Mouse (Mus musculus) right cerebral cortex, postnatal 4 days (tissue): ENCODE measurements around the gene Mfrp.
A peak's percentile ranks its signal among the peaks of the same experiment; 100 is the strongest.

Experiments used
- DNase-seq: peaks from one replicate; pipeline ENCODE4 v3.0.0-alpha.2; 2022

Gene Mfrp

DNA sequence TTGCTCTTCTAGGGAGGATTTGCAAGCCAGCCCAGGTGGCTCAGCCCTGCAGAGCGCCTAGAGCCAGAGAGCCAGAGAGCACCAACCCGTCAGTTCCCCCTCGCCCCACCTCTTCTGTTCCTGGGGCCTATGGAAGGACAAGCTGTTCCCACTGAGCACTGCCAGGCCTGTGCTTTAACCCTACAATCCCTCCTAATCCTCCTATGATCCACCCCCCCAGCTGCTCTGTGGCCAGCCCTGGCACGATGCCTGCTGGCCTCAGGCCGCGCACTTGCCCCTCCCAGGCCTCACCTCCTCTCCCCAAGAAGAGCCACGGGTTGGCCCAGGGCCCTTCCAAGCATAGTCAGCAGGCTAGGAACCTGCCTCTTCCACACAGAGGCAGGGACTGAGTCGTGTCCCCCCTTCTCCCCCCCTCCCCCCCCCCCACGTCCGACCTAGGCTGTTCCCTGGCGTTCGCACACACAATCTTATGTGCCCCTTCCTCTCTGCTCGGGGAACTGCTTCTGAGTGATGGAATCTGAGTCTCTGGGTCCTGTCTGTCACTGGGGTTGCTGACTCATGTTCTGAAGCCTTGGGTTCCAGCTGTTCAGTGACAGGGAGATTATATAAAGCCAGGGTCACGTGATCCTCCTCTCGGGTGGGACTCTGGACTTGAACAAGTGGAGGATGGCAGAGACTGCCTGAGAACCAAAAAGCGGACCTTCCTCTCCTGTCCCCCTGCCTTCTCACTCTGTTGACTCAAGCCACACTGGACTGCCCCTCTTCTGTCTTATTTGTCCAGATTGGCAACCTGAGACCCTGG is 22.4 kb upstream of the Mfrp start:
- DNase-seq, result peak; percentile 58

- no peak for DNase-seq
Measured at GRCm38 (mm10) chr9:44079997-44080780, 21.3 kb upstream of the Mfrp start.

GRCm38 (mm10) chr9:44080953-44081352 is 20.6 kb upstream of the Mfrp start:
- no peak for DNase-seq

GRCm38 (mm10) chr9:44081581-44081980 is 19.9 kb upstream of the Mfrp start:
- DNase-seq, result no peak

DNA sequence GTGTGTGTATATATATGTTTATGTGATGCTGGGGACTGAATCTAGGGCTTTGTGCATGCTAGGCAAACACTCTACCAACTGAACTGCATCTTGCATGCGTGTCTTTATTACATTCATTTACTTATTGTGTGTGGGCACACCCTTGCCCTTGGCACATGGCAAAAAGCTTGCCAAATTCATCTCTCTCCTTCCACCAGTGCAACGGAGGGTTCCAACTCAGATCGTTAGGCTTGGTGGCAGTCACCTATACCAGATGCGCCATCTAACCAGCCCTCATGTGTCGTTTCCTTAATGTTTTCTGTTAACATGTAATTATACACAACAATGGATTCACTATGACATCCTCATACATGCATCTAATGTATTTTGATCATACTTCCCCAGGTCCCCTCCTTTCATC is 19.3 kb upstream of the Mfrp start:
- DNase-seq, result no peak

- DNase-seq, result no peak
Measured at GRCm38 (mm10) chr9:44083392-44084121, 18.0 kb upstream of the Mfrp start.

DNA sequence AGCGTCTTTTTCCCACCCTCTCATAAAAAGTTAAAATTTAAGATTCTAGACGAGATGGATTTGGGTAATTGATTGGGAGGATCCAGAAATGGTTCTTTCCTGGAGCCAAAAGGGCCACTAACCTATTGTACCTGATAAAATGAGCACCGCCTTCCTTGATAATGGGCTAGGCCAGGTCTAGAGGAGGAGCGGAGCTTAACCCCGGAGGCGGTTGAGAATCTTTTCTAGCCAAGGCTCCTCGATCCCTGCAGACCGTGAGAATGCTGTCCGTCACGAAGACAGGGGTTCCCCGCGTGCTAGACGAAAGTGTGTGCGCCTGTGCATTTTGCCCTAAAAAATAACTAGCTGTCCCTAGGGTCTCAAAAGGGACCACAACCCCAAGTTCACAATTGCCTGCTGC is 17.3 kb upstream of the Mfrp start:
- no peak for DNase-seq

GRCm38 (mm10) chr9:44084659-44085229 is 16.8 kb upstream of the Mfrp start:
- peak; percentile 81 for DNase-seq

GRCm38 (mm10) chr9:44085276-44085675 is 16.3 kb upstream of the Mfrp start:
- no peak for DNase-seq

DNA sequence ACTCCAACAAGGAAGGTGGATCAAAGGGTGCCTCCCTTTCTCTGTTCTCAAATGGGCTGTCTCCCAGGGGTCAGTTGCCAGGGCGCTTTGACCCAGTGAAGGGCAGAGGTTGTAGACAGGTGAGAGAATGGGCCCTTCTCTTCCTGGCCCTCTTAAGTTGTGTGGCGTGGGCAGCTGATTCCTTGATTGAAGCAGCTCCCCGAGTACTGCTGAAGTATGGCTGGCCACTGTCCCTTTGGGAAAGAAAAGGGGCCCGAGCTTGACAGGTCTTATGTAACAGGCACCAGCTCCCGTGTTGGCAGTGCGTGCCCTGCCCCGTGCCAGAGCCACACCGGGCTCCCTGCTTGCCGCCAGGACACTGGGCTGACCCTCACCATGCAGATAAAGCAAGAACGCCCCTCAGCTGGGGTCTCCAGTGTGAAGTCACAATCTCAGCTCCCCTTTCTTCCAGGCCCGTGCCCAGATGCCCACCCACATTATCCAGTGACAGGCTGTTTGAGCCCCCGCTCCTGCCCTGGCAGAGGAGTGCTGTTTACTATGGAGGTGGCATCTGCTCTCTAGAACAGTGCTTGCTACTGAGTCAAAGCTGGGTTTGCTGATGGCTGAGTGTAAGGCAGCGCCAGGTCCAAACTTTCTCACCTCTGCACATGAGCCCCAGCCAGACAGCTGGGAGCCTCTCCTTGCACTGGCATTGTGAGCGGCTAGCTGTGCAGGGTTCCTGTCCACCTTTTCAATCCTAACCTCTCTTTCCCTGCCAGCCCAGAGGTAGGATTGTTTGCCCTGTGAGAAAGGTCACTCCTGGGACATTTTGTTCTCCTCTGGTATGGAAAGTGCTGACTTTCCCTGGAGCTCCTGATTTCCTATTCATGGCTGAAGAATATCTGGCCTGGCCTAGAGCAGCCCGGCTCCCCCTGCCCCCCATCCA is 15.5 kb upstream of the Mfrp start:
- no peak for DNase-seq

DNA sequence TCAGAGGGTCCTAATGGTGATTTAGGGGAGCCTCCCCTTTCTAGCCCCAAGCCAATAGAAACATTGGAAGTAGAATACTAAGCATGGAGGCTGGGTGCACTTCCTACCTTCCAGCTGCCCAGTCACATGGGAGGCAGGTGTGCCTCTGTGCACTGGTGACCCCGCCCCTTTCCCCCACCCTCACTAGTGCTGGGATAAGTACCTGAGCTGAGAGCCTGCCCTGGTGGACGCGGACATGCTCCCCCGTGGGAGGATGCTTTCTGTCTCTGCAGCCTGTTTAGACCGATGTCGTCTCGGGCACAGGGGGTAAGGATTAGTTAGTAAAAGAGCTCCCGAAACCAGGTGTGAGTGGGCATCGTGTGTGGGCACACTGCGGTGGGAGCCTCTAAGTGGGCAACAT is 14.6 kb upstream of the Mfrp start:
- DNase-seq, result no peak

DNA sequence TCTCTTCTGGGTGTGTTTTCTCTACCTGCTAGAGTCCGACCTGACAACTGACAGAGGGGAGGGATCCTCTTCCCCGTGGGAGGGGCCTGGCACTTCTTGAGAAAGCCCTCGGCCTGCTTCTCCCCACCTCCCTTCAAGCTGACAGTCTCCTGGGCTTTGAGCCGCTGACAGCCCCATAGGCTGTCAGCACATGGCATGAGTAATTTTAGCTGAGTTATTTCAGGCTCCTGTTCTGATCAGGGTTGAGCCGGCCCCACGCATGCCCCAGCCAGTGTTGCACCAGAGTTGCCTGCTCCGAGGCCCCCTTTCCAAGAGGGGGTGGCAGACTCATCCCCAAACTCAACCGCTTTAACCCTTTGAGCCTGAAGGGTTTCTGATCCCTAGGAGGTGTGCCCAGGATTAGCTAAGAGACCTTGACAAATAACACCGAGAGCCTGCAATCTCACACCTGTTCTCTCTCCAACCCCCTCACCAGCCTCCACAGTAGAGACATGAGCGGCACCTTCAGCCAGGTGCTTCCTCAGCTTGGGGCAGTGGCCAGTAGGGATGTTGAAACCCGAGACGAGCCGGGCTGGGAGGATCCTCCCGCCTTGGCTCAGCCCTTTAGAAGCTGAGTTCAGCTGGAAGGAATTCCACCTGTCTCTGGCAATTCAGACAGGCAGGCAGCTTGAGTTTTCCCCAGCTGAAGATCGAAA is 13.6 kb upstream of the Mfrp start:
- DNase-seq, result no peak

GRCm38 (mm10) chr9:44088877-44089608 is 12.5 kb upstream of the Mfrp start:
- no peak for DNase-seq

- DNase-seq, result peak; percentile 78
Measured at GRCm38 (mm10) chr9:44093612-44094503, 7.7 kb upstream of the Mfrp start.

- no peak for DNase-seq
Measured at GRCm38 (mm10) chr9:44094737-44095136, 6.8 kb upstream of the Mfrp start.

GRCm38 (mm10) chr9:44095781-44096180 is 5.7 kb upstream of the Mfrp start:
- DNase-seq, result no peak

DNA sequence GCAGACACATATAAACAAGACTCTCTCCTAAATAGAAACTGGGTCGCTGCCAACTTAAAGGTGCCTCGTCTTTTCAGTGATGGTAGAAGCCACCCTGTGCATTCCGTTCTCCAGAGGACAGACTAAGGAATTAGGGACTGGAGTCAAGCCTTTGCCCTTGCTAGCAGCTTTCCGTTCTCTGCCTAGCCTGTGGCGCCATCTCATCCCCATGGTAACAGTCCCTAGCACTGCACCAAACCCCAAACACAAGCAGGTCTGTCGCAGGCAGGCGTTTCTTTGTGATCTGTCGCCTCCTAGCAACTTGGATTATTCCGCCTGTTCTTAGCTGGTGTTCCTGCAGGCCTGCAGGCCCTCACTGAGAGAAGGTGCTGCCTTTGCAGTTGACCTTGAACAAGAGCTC is 5.0 kb upstream of the Mfrp start:
- DNase-seq, result peak; percentile 48

- no peak for DNase-seq
Measured at GRCm38 (mm10) chr9:44104881-44105280, 3.4 kb downstream of the Mfrp start.

GRCm38 (mm10) chr9:44105781-44106180 is 4.3 kb downstream of the Mfrp start:
- DNase-seq, result no peak

DNA sequence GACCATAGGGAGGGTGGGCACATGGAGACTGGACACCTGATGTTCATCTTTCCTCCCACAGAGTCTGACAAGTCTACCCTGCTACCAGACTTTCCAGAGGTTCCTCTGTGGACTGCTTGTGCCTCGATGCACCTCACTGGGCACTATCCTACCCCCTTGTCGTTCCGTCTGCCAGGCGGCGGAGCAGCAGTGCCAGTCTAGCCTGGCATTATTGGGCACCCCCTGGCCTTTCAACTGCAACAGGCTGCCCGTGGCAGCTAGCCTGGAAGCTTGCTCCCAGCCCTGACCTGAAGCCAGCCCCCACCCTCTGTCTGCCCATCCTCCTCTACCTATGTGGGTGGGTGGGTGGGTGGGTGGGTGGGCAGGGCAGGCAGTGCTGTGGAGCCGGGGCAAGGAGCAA is 4.7 kb downstream of the Mfrp start:
- DNase-seq, result no peak
